Mouse (Mus musculus): ENCODE data around the gene Mpv17. TPM values are rescaled to one million over a fixed set of nuclear protein-coding genes. Genes with fewer than 3 reads are reported as not detected.

The Mpv17 gene
- total and polyA plus RNA-seq, 3 experiments = 25.8 to 49.9 TPM; not detected in 1

GRCm38 (mm10) chr5:31195671-31196070, 41.6 kb upstream of the Mpv17 start:
- no peaks in the 10 kb centered on the region for H3K9me3 ChIP-seq (replicated peaks; ENCODE audit: insufficient read depth, low read length)
- peaks cover 4 to 18% of the 10 kb centered on the region in 2 experiments for H3K36me3 ChIP-seq (ENCODE audit: control insufficient read depth in 1 of 2, insufficient read depth in 2 of 2, low read length in 2 of 2)
- no peak overlapping the region for H3K9ac ChIP-seq (ENCODE audit: control insufficient read depth, low read depth, low read length, poor library complexity, severe bottlenecking)
- H3K27ac ChIP-seq (ENCODE audit: control insufficient read depth, low read depth, low read length) = no peak overlapping the region
- TF ChIP-seq GABPA (IDR thresholded peaks at IDR 0.05; ENCODE audit: low read depth, low read length) (no peak), MYB (IDR thresholded peaks at IDR 0.05; ENCODE audit: low read depth, low read length) (no peak), E2F4 (IDR thresholded peaks at IDR 0.05; ENCODE audit: borderline replicate concordance, low read depth, low read length) (no peak), USF2 (IDR thresholded peaks at IDR 0.05; ENCODE audit: borderline replicate concordance in 1 of 2, insufficient read depth in 1 of 2, low read depth in 1 of 2, low read length in 2 of 2) (no peak), MXI1 (IDR thresholded peaks at IDR 0.05; ENCODE audit: low read depth, low read length) (no peak), NRF1 (IDR thresholded peaks at IDR 0.05; ENCODE audit: insufficient read depth, low read depth, low read length, poor library complexity, severe bottlenecking) (no peak), ZC3H11A (IDR thresholded peaks at IDR 0.05; ENCODE audit: low read depth, low read length) (no peak), ETS1 (IDR thresholded peaks at IDR 0.05; ENCODE audit: low read depth, low read length) (no peak), MAX (IDR thresholded peaks at IDR 0.05; ENCODE audit: low read length) (no peak), MAZ (IDR thresholded peaks at IDR 0.05; ENCODE audit: low read depth, low read length) (no peak), TAL1 (IDR thresholded peaks at IDR 0.05; ENCODE audit: low read length) (no peak), ZNF384 (IDR thresholded peaks at IDR 0.05; ENCODE audit: low read depth, low read length) (no peak), ELF1 (IDR thresholded peaks at IDR 0.05; ENCODE audit: low read depth, low read length) (no peak)
- H3K27me3 ChIP-seq (ENCODE audit: control insufficient read depth in 1 of 2, insufficient read depth in 2 of 2, low read length in 2 of 2) = no peaks in the 10 kb centered on the region
- H3K4me1 ChIP-seq (ENCODE audit: control insufficient read depth in 1 of 2, insufficient read depth in 2 of 2, low read length in 2 of 2) = peaks cover 0 to 9% of the 10 kb centered on the region in 2 experiments; a peak in 1 of 4 replicates
- no peak overlapping the region for H3K4me3 ChIP-seq (ENCODE audit: control insufficient read depth in 1 of 2, insufficient read depth in 1 of 2, low read depth in 2 of 2, low read length in 2 of 2)
- DNase-seq (ENCODE audit: low read depth, low spot score) = no peak
- H3K79me2 ChIP-seq (ENCODE audit: control insufficient read depth, insufficient read depth, low read length, poor library complexity) = peaks cover 28% of the 10 kb centered on the region

GRCm38 (mm10) chr5:31194486-31195485, 40.7 kb upstream of the Mpv17 start:
- Histone ChIP-seq H3K79me2 (ENCODE audit: control insufficient read depth, insufficient read depth, low read length, poor library complexity) (peaks cover 24% of the 10 kb centered on the region), H3K4me3 (ENCODE audit: control insufficient read depth in 1 of 2, insufficient read depth in 1 of 2, low read depth in 2 of 2, low read length in 2 of 2) (no peak overlapping the region), H3K4me1 (ENCODE audit: control insufficient read depth in 1 of 2, insufficient read depth in 2 of 2, low read length in 2 of 2) (peaks cover 0 to 9% of the 10 kb centered on the region in 2 experiments; a peak in 1 of 4 replicates), H3K27me3 (ENCODE audit: control insufficient read depth in 1 of 2, insufficient read depth in 2 of 2, low read length in 2 of 2) (no peaks in the 10 kb centered on the region), H3K9ac (ENCODE audit: control insufficient read depth, low read depth, low read length, poor library complexity, severe bottlenecking) (peak overlapping the region; percentile 86), H3K27ac (ENCODE audit: control insufficient read depth, low read depth, low read length) (no peak overlapping the region), H3K9me3 (replicated peaks; ENCODE audit: insufficient read depth, low read length) (no peaks in the 10 kb centered on the region), H3K36me3 (ENCODE audit: control insufficient read depth in 1 of 2, insufficient read depth in 2 of 2, low read length in 2 of 2) (peaks cover 4 to 16% of the 10 kb centered on the region in 2 experiments)
- 0 out of 2 replicates have a peak, but pooled peaks have one; percentile 31 for TF ChIP-seq ZMIZ1 (IDR thresholded peaks at IDR 0.05; ENCODE audit: low read depth, low read length)
- TF ChIP-seq CHD1 (IDR thresholded peaks at IDR 0.05; ENCODE audit: low read depth, low read length) = no peak
- no peak for DNase-seq (ENCODE audit: low read depth, low spot score)
